Mouse (Mus musculus) cerebellum, postnatal 4 days (tissue): ENCODE data around the gene Eif4e3.

Experiments
- DNase-seq, 2 experiments: peaks; one replicate each; pipeline ENCODE4 v3.0.0; 2022; ENCODE audit warnings: low spot score in 2 of 2, mixed read lengths in 1 of 2

Gene Eif4e3

GRCm38 (mm10) chr6:99665457-99666317, 884 bp downstream of the Eif4e3 start:
- DNase-seq: no peak

DNA sequence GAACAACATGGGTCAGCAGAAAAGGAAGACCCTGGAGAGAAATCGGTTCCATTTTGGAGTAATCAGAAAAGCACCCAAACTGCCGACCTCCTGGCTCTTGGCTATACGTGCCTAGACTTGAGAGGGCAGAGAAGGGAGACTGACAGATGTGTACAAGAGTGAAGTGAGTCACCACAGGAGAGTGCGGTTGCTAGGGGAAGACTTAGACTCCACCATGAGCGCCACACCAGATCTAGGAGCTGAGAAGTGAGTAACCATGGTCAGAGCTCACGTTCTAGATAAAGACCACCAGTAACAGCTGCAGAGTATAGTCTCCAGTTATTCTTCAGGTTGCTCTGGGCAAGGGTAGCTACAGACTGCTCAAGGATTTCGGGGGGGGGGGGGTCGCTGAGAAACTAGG, 3.3 kb downstream of the Eif4e3 start:
- no peak for DNase-seq

DNA sequence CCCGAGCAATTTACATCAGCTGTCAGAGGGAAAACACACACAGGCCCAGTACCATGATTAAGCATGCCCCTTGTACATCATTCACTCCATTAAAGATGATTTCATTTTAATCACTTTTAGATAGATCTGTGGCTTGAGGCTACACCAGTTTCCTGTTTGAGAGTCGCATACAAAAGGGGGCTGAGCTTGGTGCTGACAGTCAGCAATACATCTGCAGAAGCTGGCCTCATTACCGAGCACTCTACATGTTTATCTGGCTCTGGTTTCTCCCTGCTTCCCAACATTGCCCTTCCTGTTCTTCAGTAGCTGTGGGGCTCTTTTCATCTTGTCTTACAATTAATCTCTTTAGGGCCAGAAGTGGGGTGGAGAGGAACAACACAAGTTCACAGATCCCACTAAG, 6.1 kb downstream of the Eif4e3 start:
- DNase-seq: no peak

GRCm38 (mm10) chr6:99658586-99658985, 8.0 kb downstream of the Eif4e3 start:
- DNase-seq: no peak

DNA sequence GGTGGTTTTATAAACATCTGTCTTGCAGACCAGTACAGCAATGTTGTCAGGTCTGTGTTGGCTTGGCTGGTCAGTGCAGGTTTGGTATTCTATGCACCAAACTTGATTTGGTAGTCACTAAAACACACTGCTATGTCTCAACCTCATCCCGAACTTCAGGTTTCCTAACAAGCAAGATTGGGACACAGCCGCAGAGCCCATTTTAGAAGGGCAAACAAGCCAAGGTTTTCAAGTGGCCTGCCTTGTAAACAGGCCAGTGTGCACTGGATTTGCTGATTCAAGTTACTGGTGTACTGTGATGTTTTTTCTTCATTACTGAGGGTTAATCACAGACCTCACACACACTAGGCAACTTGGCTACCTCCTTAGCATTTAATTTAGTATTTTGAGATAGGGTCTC, 10.5 kb downstream of the Eif4e3 start:
- no peak for DNase-seq

GRCm38 (mm10) chr6:99655488-99655887, 11.1 kb downstream of the Eif4e3 start:
- no peak for DNase-seq

- DNase-seq: no peak
Measured at GRCm38 (mm10) chr6:99654343-99654742, 12.2 kb downstream of the Eif4e3 start.

DNA sequence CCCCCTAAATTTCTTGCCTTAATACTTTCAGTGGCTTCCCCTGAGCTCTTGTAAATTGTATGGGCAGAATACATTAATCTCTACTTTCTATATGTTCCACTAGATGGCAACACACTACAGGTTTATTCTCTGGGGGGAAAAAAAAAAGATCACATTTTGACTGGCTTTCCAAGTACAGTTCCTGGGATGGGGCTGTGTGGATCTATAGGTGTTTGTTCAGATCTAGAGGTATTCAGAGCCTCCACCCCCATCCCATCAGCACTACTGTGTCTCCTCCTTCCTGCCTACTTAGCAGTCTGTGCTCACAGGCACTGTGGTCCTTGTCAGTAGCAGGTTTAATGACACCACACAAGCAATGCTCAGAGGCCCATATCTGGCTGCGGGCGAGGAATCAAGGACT, 14.2 kb downstream of the Eif4e3 start:
- DNase-seq: no peak

GRCm38 (mm10) chr6:99649307-99649706, 17.3 kb downstream of the Eif4e3 start:
- no peak for DNase-seq

- no peak for DNase-seq
Measured at GRCm38 (mm10) chr6:99646344-99646743, 20.2 kb downstream of the Eif4e3 start.

- no peak for DNase-seq
Measured at GRCm38 (mm10) chr6:99644876-99645275, 21.7 kb downstream of the Eif4e3 start.

GRCm38 (mm10) chr6:99644386-99644785, 22.2 kb downstream of the Eif4e3 start:
- no peak for DNase-seq

GRCm38 (mm10) chr6:99643439-99644199, 23.0 kb downstream of the Eif4e3 start:
- no peak for DNase-seq

- no peak for DNase-seq
Measured at GRCm38 (mm10) chr6:99637456-99637855, 29.1 kb downstream of the Eif4e3 start.

DNA sequence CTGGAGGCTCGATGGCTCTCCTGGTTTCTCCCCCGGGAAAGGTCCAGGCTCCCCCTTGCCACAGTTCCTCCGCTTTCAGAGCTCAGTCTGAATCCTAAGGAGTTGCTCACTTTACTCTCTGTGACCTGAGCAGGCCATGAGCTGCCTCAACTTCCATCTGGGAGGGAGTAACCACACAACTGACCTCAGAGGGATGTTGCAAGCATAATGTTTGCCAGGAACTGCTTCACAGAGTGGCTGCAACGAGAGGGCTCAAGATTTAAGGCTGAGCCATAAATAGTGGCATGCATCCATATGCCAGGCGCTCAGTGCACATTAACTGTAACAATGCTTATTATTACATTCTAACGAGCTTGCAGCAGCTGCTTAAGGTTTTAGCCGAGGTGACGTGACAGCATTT, 29.8 kb downstream of the Eif4e3 start:
- DNase-seq: no peak

DNA sequence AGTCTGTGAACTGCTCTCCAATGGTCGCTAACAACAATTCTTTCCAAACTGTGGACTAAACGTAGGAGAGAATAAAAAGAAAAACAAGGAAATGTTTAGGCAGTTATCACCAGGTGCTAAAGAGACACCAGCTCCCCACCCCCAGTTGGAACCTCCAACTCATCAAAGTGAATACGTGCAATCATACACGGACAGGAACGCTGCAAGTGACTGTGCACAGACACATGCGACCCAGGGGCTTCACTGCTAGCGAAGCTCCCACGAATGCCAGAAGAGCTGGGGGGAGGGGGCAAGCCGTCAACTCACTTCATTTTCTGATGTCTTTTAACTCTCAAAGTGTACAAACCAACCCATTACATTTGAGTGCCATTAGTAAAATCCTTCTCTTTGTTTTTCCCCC, 30.4 kb downstream of the Eif4e3 start:
- DNase-seq: no peak

GRCm38 (mm10) chr6:99632121-99632980, 34.2 kb downstream of the Eif4e3 start:
- DNase-seq: no peak

DNA sequence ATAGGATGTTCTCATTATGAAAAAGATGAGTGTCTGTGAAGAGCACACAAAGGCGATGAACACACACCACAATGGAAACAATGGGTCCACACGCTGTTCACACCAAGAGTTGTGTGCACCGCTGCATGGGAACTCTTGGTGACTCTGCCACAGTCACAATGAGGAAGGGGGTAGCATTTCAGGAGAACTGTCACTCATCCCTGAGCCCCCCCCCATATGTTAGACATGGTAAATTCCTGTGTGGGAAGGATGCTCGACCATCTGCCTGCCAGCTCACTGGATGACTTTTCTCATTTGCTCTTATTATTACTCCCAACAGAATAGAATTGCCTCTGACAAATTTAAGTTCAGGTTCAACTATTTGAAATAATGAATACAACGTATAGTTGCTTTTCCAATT, 34.9 kb downstream of the Eif4e3 start:
- no peak for DNase-seq

DNA sequence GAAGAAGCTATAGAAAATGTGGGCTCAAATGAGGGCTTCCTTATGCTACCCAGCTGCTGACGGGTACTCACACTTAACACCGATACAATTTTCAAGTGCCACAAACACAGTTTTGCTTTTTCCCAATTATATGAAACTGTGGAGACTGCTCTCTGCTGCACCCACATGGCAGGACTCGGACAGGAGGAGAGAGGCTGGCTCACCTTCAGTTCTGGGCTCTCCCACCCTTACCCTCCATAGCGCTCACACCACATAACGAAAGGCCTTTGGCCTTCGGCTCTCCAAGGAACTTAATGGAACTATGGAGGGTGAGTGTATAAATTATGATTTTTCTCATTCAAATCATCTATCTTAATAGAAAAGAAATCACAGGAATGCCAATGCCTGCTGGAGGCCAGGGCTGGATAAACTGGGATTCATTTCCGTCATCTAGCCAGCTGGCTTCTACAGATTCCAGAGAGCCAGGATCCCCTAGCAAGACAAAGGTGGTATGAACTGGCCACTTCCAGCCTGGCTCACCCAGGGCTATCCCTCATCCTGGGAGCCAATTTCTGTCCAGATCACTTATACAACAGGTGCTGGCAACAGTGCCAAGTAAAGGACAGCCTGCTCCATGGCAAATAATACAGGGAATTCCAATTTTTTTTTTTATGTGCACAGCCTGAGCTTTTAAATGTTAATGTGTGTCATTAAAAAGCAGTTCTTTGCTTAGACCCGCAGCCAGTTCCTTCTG, 36.7 kb downstream of the Eif4e3 start:
- no peak for DNase-seq

DNA sequence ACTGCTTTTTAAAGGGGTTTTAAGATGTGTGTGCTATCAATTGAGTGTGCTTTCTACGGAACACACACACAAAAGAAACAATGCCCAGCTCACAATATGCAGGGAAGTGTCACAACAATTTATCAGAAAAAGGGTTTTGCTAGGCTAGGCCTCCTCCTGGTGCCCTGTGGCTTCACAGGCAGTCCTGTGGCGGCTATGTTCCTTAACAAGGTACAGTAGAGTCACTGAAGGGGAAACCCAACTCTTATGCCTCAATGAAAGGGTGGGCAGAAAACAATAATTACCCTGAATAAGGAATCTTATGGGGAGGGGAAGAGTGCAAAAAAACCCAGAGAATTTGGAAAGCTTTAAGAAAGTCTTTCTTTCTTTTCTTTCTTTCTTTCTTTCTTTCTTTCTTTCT, 40.2 kb downstream of the Eif4e3 start:
- DNase-seq: no peak

DNA sequence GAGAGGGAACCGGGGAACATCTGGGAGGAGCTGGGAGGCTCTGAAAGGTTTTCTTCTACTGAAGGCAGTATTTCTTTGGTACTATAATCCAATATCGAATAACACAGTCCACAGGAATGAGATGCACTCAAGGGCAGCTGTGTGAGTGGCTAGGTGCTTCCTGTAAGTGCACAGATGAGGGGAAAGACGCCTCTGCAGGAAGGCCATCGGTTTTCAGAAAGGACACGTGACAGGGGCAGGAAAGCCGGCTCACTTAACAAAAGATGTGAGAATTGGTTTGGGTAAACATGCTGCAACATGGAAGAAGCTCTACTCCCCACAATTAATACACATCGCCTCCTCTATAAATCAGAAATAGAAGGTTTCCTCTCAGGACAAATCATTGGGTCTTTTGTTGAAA, 40.8 kb downstream of the Eif4e3 start:
- no peak for DNase-seq
